Mouse (Mus musculus): ENCODE results near the gene Macrod1.

The Macrod1 gene

GRCm38 (mm10) chr19:7136714-7137498, 80.3 kb downstream of the Macrod1 start:
- intact Hi-C loops (cut with DNase I), result no loop called here

DNA sequence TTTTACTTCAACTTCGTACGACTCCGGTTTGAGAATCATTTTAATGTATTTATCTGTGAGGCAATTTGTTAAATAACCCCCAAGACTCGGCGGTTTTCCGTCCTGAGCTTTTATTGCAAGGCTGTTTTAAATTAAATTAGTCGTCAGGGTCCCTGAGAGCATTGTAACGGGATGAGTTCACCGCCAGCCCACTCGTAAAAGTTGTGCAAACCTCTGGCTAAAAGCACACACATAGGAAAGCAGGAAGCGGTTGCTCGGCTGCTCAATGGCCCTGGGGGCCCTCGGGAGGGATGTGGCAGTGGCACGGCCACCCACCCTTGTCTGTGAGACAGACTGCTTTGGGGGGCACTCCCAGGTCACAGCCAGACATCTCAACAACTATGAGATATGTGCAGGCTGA, 81.7 kb downstream of the Macrod1 start:
- intact Hi-C loops (cut with DNase I), result no loop called here

DNA sequence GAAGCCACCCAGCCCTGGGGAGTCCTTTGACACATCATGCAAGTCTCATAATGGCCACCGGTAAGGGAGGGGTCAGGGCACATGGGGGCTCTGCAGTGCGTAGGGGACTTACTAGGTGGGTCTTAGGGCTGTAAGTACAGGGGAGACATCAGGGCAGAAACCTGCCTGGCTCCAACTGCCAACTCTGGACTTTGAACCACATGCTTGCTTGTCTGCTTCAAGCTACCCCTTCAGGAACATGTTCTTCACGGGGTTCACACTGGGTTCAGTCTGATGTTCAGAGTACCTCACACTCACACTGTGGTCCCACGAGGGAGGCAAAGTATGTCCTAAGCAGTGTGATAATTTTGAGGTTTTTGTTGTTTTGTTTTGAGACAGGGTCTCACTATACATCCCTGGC, 82.7 kb downstream of the Macrod1 start:
- intact Hi-C loops (cut with DNase I), result no loop called here

GRCm38 (mm10) chr19:7140373-7140772, 83.8 kb downstream of the Macrod1 start:
- intact Hi-C loops (cut with DNase I), result no loop called here

- intact Hi-C loops (cut with DNase I), result no loop called here
Observed at GRCm38 (mm10) chr19:7140856-7141421, 84.3 kb downstream of the Macrod1 start.

GRCm38 (mm10) chr19:7142207-7142915, 85.8 kb downstream of the Macrod1 start:
- intact Hi-C loops (cut with DNase I), result no loop called here

DNA sequence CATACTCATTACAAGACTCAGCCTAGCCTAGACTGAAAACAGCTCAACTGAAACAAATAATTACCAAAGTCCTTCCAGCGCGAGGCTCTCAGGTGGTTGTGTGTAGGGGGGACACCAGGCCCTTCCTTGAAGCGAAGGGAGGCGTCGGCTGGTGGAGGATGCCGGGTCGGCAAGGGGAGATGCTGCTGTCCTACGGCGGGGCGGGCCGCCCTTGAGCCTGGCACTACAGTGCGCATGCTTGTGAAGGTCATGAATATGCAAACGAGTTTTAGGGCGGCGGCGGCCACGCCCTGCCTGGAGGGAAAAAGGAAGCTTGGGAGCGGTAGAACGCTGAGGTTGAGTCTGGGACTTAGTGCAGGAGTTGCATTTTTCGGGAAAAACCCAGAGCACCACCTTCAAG, 87.2 kb downstream of the Macrod1 start:
- intact Hi-C loops (cut with DNase I), result no loop called here

DNA sequence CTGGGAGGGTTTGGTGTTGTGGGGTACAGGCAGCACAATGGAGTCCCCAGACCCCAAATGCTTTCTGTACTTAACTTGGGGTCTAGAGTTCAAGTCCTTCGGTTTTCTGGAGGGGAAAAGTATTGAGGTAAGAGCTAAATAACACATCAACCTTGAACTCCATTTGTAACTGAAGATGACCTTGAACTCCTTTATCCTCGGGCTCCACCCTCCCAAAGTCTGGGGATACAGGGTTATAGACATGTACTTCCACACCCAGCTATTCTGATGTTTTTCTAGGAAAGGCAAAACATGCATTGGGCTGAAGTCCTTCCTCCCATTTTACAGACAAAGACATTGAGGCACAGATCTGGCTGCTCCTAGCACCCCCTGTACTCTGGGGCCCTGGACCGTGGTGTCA, 87.8 kb downstream of the Macrod1 start:
- intact Hi-C loops (cut with DNase I), result no loop called here

GRCm38 (mm10) chr19:7146376-7146775, 89.8 kb downstream of the Macrod1 start:
- intact Hi-C loops (cut with DNase I), result no loop called here

DNA sequence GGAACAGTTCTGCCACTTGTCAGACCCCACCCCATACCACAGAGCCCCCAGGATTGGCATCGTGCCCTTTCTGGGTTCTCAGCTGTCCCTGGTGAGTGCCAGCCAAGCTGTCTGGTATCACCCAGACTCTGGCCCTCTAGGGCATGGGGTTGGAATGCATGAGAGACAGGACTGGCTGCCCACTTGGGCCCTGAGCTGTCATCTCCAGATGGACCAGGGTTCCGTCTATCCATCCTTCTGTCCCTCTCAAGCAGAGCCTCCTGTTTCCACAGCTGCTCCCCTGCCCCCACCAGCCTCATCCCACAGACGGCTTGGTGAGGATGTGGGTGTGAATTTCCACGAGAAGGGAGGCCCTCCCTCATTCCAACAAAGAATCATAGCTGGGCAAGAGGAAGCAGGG, 91.5 kb downstream of the Macrod1 start:
- intact Hi-C loops (cut with DNase I), result no loop called here

DNA sequence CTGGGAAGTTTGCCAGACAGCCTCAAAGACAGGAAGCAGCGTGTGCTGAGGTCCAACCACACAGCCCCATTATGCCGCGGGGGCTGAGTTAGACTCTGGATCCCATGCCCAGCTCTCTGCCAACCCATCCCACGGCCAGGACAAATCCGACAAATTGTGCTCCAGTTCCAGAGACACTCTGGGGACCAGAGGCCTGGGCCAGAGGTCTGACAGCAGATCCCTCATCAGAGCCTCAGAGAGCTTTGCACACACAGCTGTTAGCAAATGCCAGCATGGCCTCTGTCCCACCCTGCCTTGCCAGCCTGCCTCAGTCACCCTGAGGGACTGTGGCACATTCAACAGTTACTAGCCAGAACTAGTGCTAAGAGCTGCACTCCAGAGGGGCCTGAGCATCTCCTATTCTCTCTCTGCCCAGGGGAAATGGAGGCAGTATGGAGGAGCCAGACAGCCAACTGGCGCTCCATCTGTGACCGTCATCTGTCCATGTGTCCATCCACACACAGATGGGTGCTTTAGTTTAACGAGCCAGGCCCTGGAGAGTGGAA, 92.0 kb downstream of the Macrod1 start:
- intact Hi-C loops (cut with DNase I), result no loop called here

DNA sequence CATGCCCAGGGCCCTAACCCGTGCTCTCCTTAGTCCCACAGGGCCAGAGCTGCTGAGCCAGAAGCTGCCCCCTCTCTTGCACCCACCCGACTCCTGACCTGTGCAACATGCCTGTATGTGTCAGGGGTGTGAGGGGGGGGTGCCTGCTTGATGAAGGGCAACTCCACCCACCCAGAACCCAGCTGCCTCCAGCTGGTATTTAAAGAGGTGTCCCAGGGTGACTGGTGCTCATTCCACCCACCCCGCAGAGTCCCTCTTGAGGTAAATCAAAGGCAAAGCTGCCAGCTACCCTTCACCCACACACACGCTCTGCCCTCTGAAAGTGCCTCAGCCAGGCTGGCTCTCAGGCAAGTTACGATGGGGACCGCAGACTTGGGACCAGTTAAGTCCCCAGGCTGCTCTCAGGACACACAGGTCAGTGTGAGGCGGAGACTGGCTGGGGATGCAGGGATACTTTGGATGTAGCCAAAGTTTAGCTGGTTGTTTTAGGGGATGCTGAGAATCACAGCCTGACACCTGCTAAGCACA, 92.6 kb downstream of the Macrod1 start:
- intact Hi-C loops (cut with DNase I), result no loop called here

DNA sequence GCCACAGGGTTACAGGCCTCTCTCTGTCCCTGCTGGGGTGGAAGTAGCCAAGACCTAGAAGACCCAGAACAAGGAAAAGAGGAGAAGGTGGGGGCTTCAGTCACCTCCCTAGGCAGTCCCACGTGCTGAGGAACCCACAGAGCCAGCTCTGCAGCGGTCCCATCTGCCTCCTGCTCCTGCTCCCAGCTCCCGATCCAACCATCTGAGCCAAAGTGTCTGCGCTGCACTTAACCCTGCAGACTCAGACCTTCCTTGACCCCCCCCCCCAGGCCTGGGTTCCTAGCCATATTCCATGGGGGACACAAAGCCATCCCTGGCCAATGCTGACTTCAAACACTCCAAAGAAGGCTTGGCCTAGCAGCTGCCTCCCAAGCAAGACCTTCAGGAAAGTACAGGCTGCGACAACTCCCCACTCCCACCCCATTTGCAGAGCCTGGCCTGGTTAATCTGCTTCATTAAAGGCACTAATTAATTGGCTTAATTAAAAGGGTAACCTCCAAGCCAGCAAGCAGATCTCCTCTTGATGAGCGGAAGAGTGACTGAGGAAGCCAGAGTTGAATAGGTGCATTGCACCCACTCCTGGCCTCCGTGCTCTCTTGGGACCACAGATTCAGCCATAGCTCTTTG, 94.8 kb downstream of the Macrod1 start:
- intact Hi-C loops (cut with DNase I), result no loop called here

DNA sequence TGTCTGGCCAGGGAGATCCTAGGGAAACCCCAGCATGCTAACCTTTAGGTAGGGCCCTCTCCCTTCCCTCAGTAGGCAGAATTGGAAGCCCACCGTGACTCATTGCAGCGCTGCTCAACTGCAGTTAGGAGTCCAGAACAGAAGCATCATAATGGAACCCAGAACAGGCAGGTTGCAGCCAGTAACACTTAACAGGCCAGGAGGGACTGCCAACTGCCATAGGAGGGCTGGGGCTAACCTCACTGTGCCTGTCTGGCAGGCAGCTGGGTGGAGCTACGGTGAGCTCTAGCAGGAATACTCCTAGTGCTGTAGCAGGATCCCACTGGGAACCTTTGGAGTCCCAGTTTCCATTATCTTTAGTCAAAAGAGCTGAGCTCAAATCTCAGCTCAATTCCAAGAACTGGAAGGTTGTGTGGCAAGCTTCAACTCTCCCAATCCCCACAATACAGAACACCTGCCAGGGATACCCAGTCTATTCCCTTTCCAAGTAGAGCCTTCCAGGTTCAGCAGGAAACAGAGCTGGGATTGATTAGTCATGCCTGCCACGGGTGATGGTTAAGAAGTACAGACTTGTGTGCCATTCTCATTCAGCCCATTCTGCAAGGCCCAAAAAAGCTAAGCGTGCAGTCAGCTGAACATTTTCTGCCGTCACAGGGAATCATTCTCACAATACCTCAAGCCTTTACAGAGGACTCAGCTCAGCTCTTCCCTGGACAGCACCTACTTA, 95.5 kb downstream of the Macrod1 start:
- intact Hi-C loops (cut with DNase I), result no loop called here

- intact Hi-C loops (cut with DNase I), result no loop called here
Observed at GRCm38 (mm10) chr19:7153232-7153631, 96.6 kb downstream of the Macrod1 start.

- intact Hi-C loops (cut with DNase I), result no loop called here
Observed at GRCm38 (mm10) chr19:7155196-7155595, 98.6 kb downstream of the Macrod1 start.

- intact Hi-C loops (cut with DNase I), result no loop called here
Observed at GRCm38 (mm10) chr19:7157734-7158133, 101.1 kb downstream of the Macrod1 start.

GRCm38 (mm10) chr19:7160151-7160906, 103.7 kb downstream of the Macrod1 start:
- intact Hi-C loops (cut with DNase I), result no loop called here

DNA sequence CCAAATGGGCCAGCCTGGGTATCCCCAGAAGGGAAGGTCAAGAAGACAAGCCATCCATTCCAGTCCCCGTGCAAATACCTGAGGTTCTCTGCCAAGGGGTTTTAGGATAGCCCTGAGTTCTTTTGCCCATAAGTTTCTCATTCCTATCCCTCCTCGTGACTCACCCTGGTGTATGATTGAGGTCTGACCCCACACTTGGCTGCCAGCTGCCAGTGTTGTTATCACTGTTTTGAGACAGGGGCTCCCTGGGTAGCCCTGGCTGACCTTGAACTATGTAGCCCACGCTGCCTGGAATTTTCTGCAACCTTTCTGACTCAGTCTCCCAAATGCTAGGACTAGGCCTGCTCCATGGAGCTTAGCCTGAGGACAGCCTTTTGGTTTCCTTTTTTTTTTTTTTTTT, 104.5 kb downstream of the Macrod1 start:
- intact Hi-C loops (cut with DNase I), result no loop called here

DNA sequence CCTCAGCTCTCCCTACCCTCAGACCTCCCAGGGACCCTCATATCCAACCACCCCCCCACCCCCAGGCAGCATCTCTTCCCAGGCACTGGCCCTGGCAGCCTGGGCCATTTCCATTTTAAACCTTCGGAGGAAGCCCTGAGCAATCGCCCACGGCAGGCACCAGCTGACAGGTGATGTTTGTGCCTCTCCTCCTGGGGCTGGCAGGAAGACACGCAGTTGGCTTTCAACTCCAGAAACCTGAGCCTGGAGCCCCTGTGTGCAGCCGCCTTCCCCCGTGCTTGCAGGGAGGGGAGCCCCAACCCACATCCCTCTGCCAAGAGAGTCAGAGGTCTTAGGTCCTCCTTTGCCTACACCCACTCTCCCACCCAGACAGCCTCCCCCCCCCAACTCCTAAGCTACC, 107.6 kb downstream of the Macrod1 start:
- intact Hi-C loops (cut with DNase I), result no loop called here

Data from adrenal gland (tissue).